Mouse (Mus musculus): ENCODE results near the gene Gnao1.

DNA sequence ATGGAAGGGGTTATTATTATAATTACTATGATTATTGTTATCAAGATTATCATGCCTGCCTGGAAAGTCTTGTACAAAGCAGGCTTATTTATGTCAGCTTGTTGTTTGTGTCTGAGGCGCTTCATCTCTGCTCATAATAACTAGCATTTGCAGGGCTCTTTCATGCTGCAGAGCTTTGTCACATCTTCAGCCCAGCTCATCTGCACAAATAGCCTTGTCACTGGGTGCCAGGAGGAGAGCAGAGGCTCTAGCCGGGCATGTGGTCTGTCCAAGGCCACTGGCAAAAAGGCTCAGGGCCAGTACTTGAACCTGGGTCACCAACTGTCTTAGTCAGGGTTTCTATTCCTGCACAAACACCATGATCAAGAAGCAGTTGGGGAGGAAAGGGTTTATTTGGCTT is 123.5 kb downstream of the Gnao1 start:
- TF ChIP-seq POLR2A (IDR thresholded peaks at IDR 0.05; ENCODE audit: low read depth, low read length) (no peak), CTCF (conservative IDR thresholded peaks at IDR 0.05 in 1 of 2, IDR thresholded peaks at IDR 0.05 in 1 of 2; ENCODE audit: low read depth in 2 of 2, low read length in 2 of 2) (no peak), PAX5 (IDR thresholded peaks at IDR 0.05; ENCODE audit: low read length) (no peak), MAZ (IDR thresholded peaks at IDR 0.05; ENCODE audit: low read depth, low read length) (no peak), BHLHE40 (IDR thresholded peaks at IDR 0.05; ENCODE audit: low read depth, low read length) (no peak), MYC (IDR thresholded peaks at IDR 0.05; ENCODE audit: low read depth, low read length) (no peak), ZMIZ1 (IDR thresholded peaks at IDR 0.05; ENCODE audit: low read depth, low read length) (no peak)

Data from CH12.LX (cell line).